Mouse (Mus musculus) CH12.LX (cell line): ENCODE data around the gene Lrrc28. TPM values are rescaled to one million over a fixed set of nuclear protein-coding genes. Genes with fewer than 3 reads are reported as not detected.

Experiments used
- DNase-seq: peaks from one replicate; pipeline ENCODE4 v3.0.0-alpha.2; 2013; ENCODE audit errors: extremely low read depth
- H3K27ac ChIP-seq: 2 replicates; pipeline ENCODE4 v1.5.1; 2012; ENCODE audit warnings: low read depth, mild to moderate bottlenecking, control low read depth, moderate library complexity; ENCODE audit not compliant: insufficient read depth
- H3K27me3 ChIP-seq: replicated peaks from 2 replicates; pipeline ENCODE3; 2012; ENCODE audit warnings: inconsistent platforms
- H3K36me3 ChIP-seq, 2 experiments: replicated peaks in 1 of 2; 2 replicates each; pipeline versions ENCODE3 to v1.6.1; 2012; ENCODE audit warnings: inconsistent platforms in 1 of 2, low read length in 1 of 2, mild to moderate bottlenecking in 1 of 2, mixed read lengths in 1 of 2, moderate library complexity in 1 of 2; ENCODE audit not compliant: control insufficient read depth in 1 of 2, insufficient read depth in 1 of 2
- H3K4me1 ChIP-seq, 2 experiments: 2 replicates each; pipeline ENCODE4 v1.6.1; 2012; ENCODE audit warnings: inconsistent platforms in 1 of 2, moderate library complexity in 1 of 2; ENCODE audit not compliant: insufficient read depth in 2 of 2, control insufficient read depth in 1 of 2
- H3K4me2 ChIP-seq: 2 replicates; pipeline ENCODE4 v1.6.1; 2012; ENCODE audit warnings: low read depth, mild to moderate bottlenecking, control low read depth; ENCODE audit not compliant: poor library complexity, insufficient read depth, severe bottlenecking
- H3K4me3 ChIP-seq, 3 experiments: fragments of 150-350 bp in 1 of 3; sonication (generic) in 1 of 3; replicated peaks in 1 of 3; 2 replicates each; pipeline versions ENCODE3 to v1.5.1; 2011 to 2012; ENCODE audit warnings: low read depth in 2 of 3, low read length in 2 of 3, mild to moderate bottlenecking in 2 of 3, moderate library complexity in 2 of 3, control low read depth in 1 of 3, improper control_type of control experiment in 1 of 3, inconsistent platforms in 1 of 3, mixed read lengths in 1 of 3; ENCODE audit not compliant: poor library complexity in 1 of 3
- H3K79me2 ChIP-seq: replicated peaks from 2 replicates; pipeline ENCODE4 v1.6.1; 2012; ENCODE audit warnings: mild to moderate bottlenecking, moderate library complexity; ENCODE audit not compliant: control insufficient read depth, poor library complexity, insufficient read depth, severe bottlenecking; ENCODE audit errors: extremely low read depth
- H3K9ac ChIP-seq: 2 replicates; pipeline ENCODE4 v1.6.1; 2012; ENCODE audit warnings: low read depth, mild to moderate bottlenecking, control low read depth, moderate library complexity; ENCODE audit not compliant: insufficient read depth
- H3K9me3 ChIP-seq: replicated peaks from 2 replicates; pipeline ENCODE3; 2012; ENCODE audit warnings: low read length, inconsistent platforms, mixed read lengths
- BHLHE40 ChIP-seq: IDR thresholded peaks from 2 replicates; pipeline ENCODE4 v1.6.1; 2011; ENCODE audit warnings: mild to moderate bottlenecking, low read depth, low read length, improper control_type of control experiment
- E2F4 ChIP-seq: IDR thresholded peaks from 2 replicates; pipeline ENCODE4 v1.6.1; 2011; ENCODE audit warnings: low read depth, low read length, improper control_type of control experiment; ENCODE audit not compliant: insufficient replicate concordance
- ELF1 ChIP-seq: IDR thresholded peaks from 2 replicates; pipeline ENCODE4 v1.6.1; 2014; ENCODE audit warnings: low read depth, mild to moderate bottlenecking, inconsistent platforms, low read length, improper control_type of control experiment
- ETS1 ChIP-seq: conservative IDR thresholded peaks from 2 replicates; pipeline ENCODE4 v1.6.1; 2012; ENCODE audit warnings: low read depth, mild to moderate bottlenecking, inconsistent platforms, low read length, improper control_type of control experiment, moderate library complexity
- GABPA ChIP-seq: IDR thresholded peaks from 2 replicates; pipeline ENCODE4 v1.6.1; 2012; ENCODE audit warnings: low read depth, low read length, improper control_type of control experiment, inconsistent platforms; ENCODE audit not compliant: insufficient replicate concordance
- HCFC1 ChIP-seq: IDR thresholded peaks from 2 replicates; pipeline ENCODE4 v1.6.1; 2012; ENCODE audit warnings: low read depth, mild to moderate bottlenecking, inconsistent platforms, low read length, improper control_type of control experiment
- JUND ChIP-seq: conservative IDR thresholded peaks from 2 replicates; pipeline ENCODE4 v1.6.1; 2011; ENCODE audit warnings: low read depth, low read length, improper control_type of control experiment
- MAX ChIP-seq: IDR thresholded peaks from 2 replicates; pipeline ENCODE4 v1.6.1; 2011; ENCODE audit warnings: low read length, improper control_type of control experiment
- MEF2A ChIP-seq: IDR thresholded peaks from 2 replicates; pipeline ENCODE4 v1.6.1; 2014; ENCODE audit warnings: low read depth, mild to moderate bottlenecking, inconsistent platforms, low read length, improper control_type of control experiment, borderline replicate concordance
- NRF1 ChIP-seq: IDR thresholded peaks from 2 replicates; pipeline ENCODE4 v1.6.1; 2014; ENCODE audit warnings: low read depth, mild to moderate bottlenecking, inconsistent platforms, low read length, improper control_type of control experiment, moderate library complexity
- POLR2A ChIP-seq: IDR thresholded peaks from 2 replicates; pipeline ENCODE4 v1.6.1; 2011; ENCODE audit warnings: low read depth, mild to moderate bottlenecking, improper control_type of control experiment, low read length
- SIN3A ChIP-seq: IDR thresholded peaks from 2 replicates; pipeline ENCODE4 v1.6.1; 2012; ENCODE audit warnings: low read length, improper control_type of control experiment, inconsistent platforms
- SMC3 ChIP-seq: IDR thresholded peaks from 2 replicates; pipeline ENCODE4 v1.6.1; 2011; ENCODE audit warnings: low read depth, low read length, improper control_type of control experiment
- TBP ChIP-seq: conservative IDR thresholded peaks from 2 replicates; pipeline ENCODE4 v1.6.1; 2011; ENCODE audit warnings: low read depth, low read length, improper control_type of control experiment
- TCF12 ChIP-seq: IDR thresholded peaks from 2 replicates; pipeline ENCODE4 v1.6.1; 2014; ENCODE audit warnings: low read depth, mild to moderate bottlenecking, inconsistent platforms, low read length, improper control_type of control experiment
- UBTF ChIP-seq: IDR thresholded peaks from 2 replicates; pipeline ENCODE4 v1.6.1; 2012; ENCODE audit warnings: low read depth, mild to moderate bottlenecking, inconsistent platforms, low read length, improper control_type of control experiment, moderate library complexity
- ZKSCAN1 ChIP-seq: IDR thresholded peaks from 2 replicates; pipeline ENCODE4 v1.6.1; 2012; ENCODE audit warnings: low read depth, inconsistent platforms, low read length, improper control_type of control experiment, borderline replicate concordance
- ZMIZ1 ChIP-seq: IDR thresholded peaks from 2 replicates; pipeline ENCODE4 v1.6.1; 2012; ENCODE audit warnings: low read depth, mild to moderate bottlenecking, inconsistent platforms, low read length, improper control_type of control experiment
- ZNF384 ChIP-seq: IDR thresholded peaks from 2 replicates; pipeline ENCODE4 v1.6.1; 2012; ENCODE audit warnings: low read depth, low read length, improper control_type of control experiment, inconsistent platforms
- dilution Hi-C: fragments of 300-500 bp; cut with MboI; formaldehyde crosslinking; loops from 2 replicates; pipeline ENCODE4 v1.14.3; 2020; ENCODE audit warnings: low sequenced_read_pairs; ENCODE audit not compliant: extremely low pct_unique_long_range_greater_than_20kb, extremely low pct_ligation_motif_present
- in situ Hi-C: fragments of 300-500 bp; cut with MboI; formaldehyde crosslinking; loops from 3 replicates; pipeline ENCODE4 v1.14.3; 2019; ENCODE audit warnings: low sequenced_read_pairs, low pct_ligation_motif_present, low pct_unique_long_range_greater_than_20kb, mixed read lengths
- polyA plus RNA-seq: library from polyadenylated mRNA; unstranded; fragments of >175 nt; gene quantifications from 2 replicates; pipeline ENCODE4 v1.2.1, GENCODE M21; 2012; ENCODE audit warnings: low read depth; ENCODE audit not compliant: insufficient read length
- total RNA-seq, 2 experiments: library from RNA; depleted of rRNA; stranded (reverse); fragments of 300-350 nt in 1 of 2; fragments of >200 nt in 1 of 2; gene quantifications; 2 replicates each; pipeline ENCODE4 v1.2.3; 2012 to 2014

Lrrc28 gene
- total and polyA plus RNA-seq, 3 experiments, result 41.6 to 63.5 (median 59.2) TPM

DNA sequence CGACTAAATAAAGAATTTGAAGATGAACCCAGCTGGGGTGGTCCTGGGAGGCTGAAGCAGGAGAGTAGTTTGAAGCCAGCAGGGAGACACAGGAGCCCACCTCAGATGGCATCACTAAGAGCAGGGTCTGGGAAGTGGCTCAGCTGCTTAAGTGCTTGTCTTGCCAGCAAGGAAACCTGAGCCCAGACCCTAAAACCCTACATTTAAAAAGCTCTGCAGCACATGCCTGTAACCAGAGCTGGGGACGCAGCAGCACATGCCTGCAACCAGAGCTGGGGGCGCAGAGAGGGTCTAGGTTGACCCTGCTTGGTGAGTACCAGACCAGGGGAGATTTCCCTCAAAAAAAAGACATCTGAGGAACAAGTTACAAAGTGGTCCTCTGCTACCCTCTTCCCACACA, 26.8 kb downstream of the Lrrc28 start:
- H3K27me3 ChIP-seq, result no peaks in the 10 kb centered on the region
- in situ Hi-C loops, result no loop called here
- TF ChIP-seq TBP (no peak), UBTF (no peak), SIN3A (no peak), ZKSCAN1 (no peak)
- TF ChIP-seq, all 38 proteins: peak for 0
- H3K4me1 ChIP-seq, result peaks cover 5 to 55% of the 10 kb centered on the region in 2 experiments
- peaks cover 12 to 26% of the 10 kb centered on the region in 2 experiments for H3K36me3 ChIP-seq
- no peak overlapping the region for H3K27ac ChIP-seq
- H3K79me2 ChIP-seq, result peaks cover 16% of the 10 kb centered on the region; the same call in 1 of the 2 replicates
- peak overlapping the region; percentile 91 for H3K9ac ChIP-seq
- H3K9me3 ChIP-seq, result no peaks in the 10 kb centered on the region
- peak overlapping the region in 2 of 3 experiments; percentile 19 to 50 for H3K4me3 ChIP-seq
- no peak for DNase-seq
- peak overlapping the region; percentile 71 for H3K4me2 ChIP-seq
- dilution Hi-C loops, result no loop called here

GRCm38 (mm10) chr7:67617646-67618045, 27.4 kb downstream of the Lrrc28 start:
- H3K9ac ChIP-seq, result no peak overlapping the region
- H3K4me1 ChIP-seq, result peaks cover 8 to 62% of the 10 kb centered on the region in 2 experiments
- in situ Hi-C loops, result no loop called here
- no peaks in the 10 kb centered on the region for H3K27me3 ChIP-seq
- no peaks in the 10 kb centered on the region for H3K9me3 ChIP-seq
- no peak overlapping the region for H3K27ac ChIP-seq
- peaks cover 17 to 32% of the 10 kb centered on the region in 2 experiments for H3K36me3 ChIP-seq
- H3K79me2 ChIP-seq, result peaks cover 22% of the 10 kb centered on the region
- no peak for DNase-seq
- H3K4me3 ChIP-seq, result peak overlapping the region in 2 of 3 experiments; percentile 19 to 32
- TF ChIP-seq ZNF384, result no peak
- TF ChIP-seq ZMIZ1, result no peak
- no peak for TF ChIP-seq UBTF
- TF ChIP-seq JUND, result no peak
- no peak for TF ChIP-seq SMC3
- TF ChIP-seq MEF2A, result no peak
- TF ChIP-seq MAX, result no peak
- no peak for TF ChIP-seq E2F4
- TF ChIP-seq ETS1, result no peak
- TF ChIP-seq POLR2A, result no peak
- TF ChIP-seq TBP, result no peak
- TF ChIP-seq NRF1, result no peak
- no peak for TF ChIP-seq HCFC1
- TF ChIP-seq ELF1, result no peak
- no peak for TF ChIP-seq GABPA
- TF ChIP-seq TCF12, result no peak
- TF ChIP-seq BHLHE40, result no peak
- peak overlapping the region; percentile 71; the same call in 1 of the 2 replicates for H3K4me2 ChIP-seq
- dilution Hi-C loops, result no loop called here
